Mouse (Mus musculus): ENCODE data around the gene Anxa11. TPM values are rescaled to one million over a fixed set of nuclear protein-coding genes. Genes with fewer than 3 reads are reported as not detected.
A peak's percentile ranks its signal among the peaks of the same experiment; 100 is the strongest.

Anxa11 gene
- polyA plus RNA-seq, 2 experiments, result 20.5 to 22.4 TPM

GRCm38 (mm10) chr14:25861771-25862530, 20.0 kb downstream of the Anxa11 start:
- Histone ChIP-seq H3K4me3 (replicated peaks; ENCODE audit: low read length) (no peak overlapping the region), H3K9ac (ENCODE audit: low read depth, low read length, severe bottlenecking) (no peak overlapping the region), H3K4me2 (replicated peaks; ENCODE audit: low read depth, low read length, severe bottlenecking) (no peak overlapping the region), H3K36me3 (ENCODE audit: control insufficient read depth, insufficient read depth, low read length) (no peaks in the 10 kb centered on the region), H3K9me3 (ENCODE audit: control insufficient read depth, low read length) (no peaks in the 10 kb centered on the region), H3K27me3 (ENCODE audit: control insufficient read depth, insufficient read depth, low read length) (no peaks in the 10 kb centered on the region), H3K4me1 (ENCODE audit: control insufficient read depth, insufficient read depth, low read length) (peaks cover 4% of the 10 kb centered on the region; the same call in 1 of the 2 replicates), H3K27ac (replicated peaks; ENCODE audit: low read depth, low read length) (no peak overlapping the region)
- DNase-seq (ENCODE audit: low spot score) (no peak), ATAC-seq (ENCODE audit: low FRiP score, low read depth) (no peak)
- TF ChIP-seq POLR2A (IDR thresholded peaks at IDR 0.05; ENCODE audit: borderline replicate concordance, extremely low read depth, insufficient read depth, insufficient read length), result no peak
- 88% methylated on average over 13 of the region's 13 CpGs for WGBS

GRCm38 (mm10) chr14:25863721-25864120, 21.8 kb downstream of the Anxa11 start:
- H3K36me3 ChIP-seq (ENCODE audit: control insufficient read depth, insufficient read depth, low read length), result no peaks in the 10 kb centered on the region
- H3K27me3 ChIP-seq (ENCODE audit: control insufficient read depth, insufficient read depth, low read length), result no peaks in the 10 kb centered on the region
- DNase-seq (ENCODE audit: low spot score), result no peak
- H3K4me2 ChIP-seq (replicated peaks; ENCODE audit: low read depth, low read length, severe bottlenecking), result no peak overlapping the region
- no peak overlapping the region for H3K27ac ChIP-seq (replicated peaks; ENCODE audit: low read depth, low read length)
- ATAC-seq (ENCODE audit: low FRiP score, low read depth), result no peak
- H3K9me3 ChIP-seq (ENCODE audit: control insufficient read depth, low read length), result no peaks in the 10 kb centered on the region
- H3K9ac ChIP-seq (ENCODE audit: low read depth, low read length, severe bottlenecking), result no peak overlapping the region
- peaks cover 4% of the 10 kb centered on the region; the same call in 1 of the 2 replicates for H3K4me1 ChIP-seq (ENCODE audit: control insufficient read depth, insufficient read depth, low read length)
- no peak overlapping the region for H3K4me3 ChIP-seq (replicated peaks; ENCODE audit: low read length)
- no peak for TF ChIP-seq POLR2A (IDR thresholded peaks at IDR 0.05; ENCODE audit: borderline replicate concordance, extremely low read depth, insufficient read depth, insufficient read length)
- 49% methylated on average over 2 of the region's 2 CpGs for WGBS

- no peak for DNase-seq (ENCODE audit: low spot score)
- no peak overlapping the region for H3K27ac ChIP-seq (replicated peaks; ENCODE audit: low read depth, low read length)
- H3K4me2 ChIP-seq (replicated peaks; ENCODE audit: low read depth, low read length, severe bottlenecking), result no peak overlapping the region
- no peaks in the 10 kb centered on the region for H3K27me3 ChIP-seq (ENCODE audit: control insufficient read depth, insufficient read depth, low read length)
- TF ChIP-seq POLR2A (IDR thresholded peaks at IDR 0.05; ENCODE audit: borderline replicate concordance, extremely low read depth, insufficient read depth, insufficient read length), result no peak
- ATAC-seq (ENCODE audit: low FRiP score, low read depth), result no peak
- H3K9ac ChIP-seq (ENCODE audit: low read depth, low read length, severe bottlenecking), result no peak overlapping the region
- WGBS, result 66% methylated on average over 5 of the region's 5 CpGs
- no peaks in the 10 kb centered on the region for H3K36me3 ChIP-seq (ENCODE audit: control insufficient read depth, insufficient read depth, low read length)
- H3K9me3 ChIP-seq (ENCODE audit: control insufficient read depth, low read length), result no peaks in the 10 kb centered on the region
- H3K4me3 ChIP-seq (replicated peaks; ENCODE audit: low read length), result no peak overlapping the region
- H3K4me1 ChIP-seq (ENCODE audit: control insufficient read depth, insufficient read depth, low read length), result peaks cover 13% of the 10 kb centered on the region
Observed at GRCm38 (mm10) chr14:25865251-25865650, 23.3 kb downstream of the Anxa11 start.

GRCm38 (mm10) chr14:25866384-25866783, 24.4 kb downstream of the Anxa11 start:
- DNase-seq (ENCODE audit: low spot score) (no peak), ATAC-seq (ENCODE audit: low FRiP score, low read depth) (peak; percentile 54; the same call in 1 of the 2 replicates)
- H3K4me3 ChIP-seq (replicated peaks; ENCODE audit: low read length), result no peak overlapping the region
- WGBS, result 83% methylated on average over 6 of the region's 6 CpGs
- H3K4me1 ChIP-seq (ENCODE audit: control insufficient read depth, insufficient read depth, low read length), result peaks cover 14% of the 10 kb centered on the region
- no peaks in the 10 kb centered on the region for H3K27me3 ChIP-seq (ENCODE audit: control insufficient read depth, insufficient read depth, low read length)
- no peak overlapping the region for H3K4me2 ChIP-seq (replicated peaks; ENCODE audit: low read depth, low read length, severe bottlenecking)
- no peak overlapping the region for H3K27ac ChIP-seq (replicated peaks; ENCODE audit: low read depth, low read length)
- H3K36me3 ChIP-seq (ENCODE audit: control insufficient read depth, insufficient read depth, low read length), result no peaks in the 10 kb centered on the region
- no peak overlapping the region for H3K9ac ChIP-seq (ENCODE audit: low read depth, low read length, severe bottlenecking)
- no peak for TF ChIP-seq POLR2A (IDR thresholded peaks at IDR 0.05; ENCODE audit: borderline replicate concordance, extremely low read depth, insufficient read depth, insufficient read length)
- no peaks in the 10 kb centered on the region for H3K9me3 ChIP-seq (ENCODE audit: control insufficient read depth, low read length)

GRCm38 (mm10) chr14:25866832-25867231, 24.9 kb downstream of the Anxa11 start:
- Histone ChIP-seq H3K27me3 (ENCODE audit: control insufficient read depth, insufficient read depth, low read length) (no peaks in the 10 kb centered on the region), H3K36me3 (ENCODE audit: control insufficient read depth, insufficient read depth, low read length) (no peaks in the 10 kb centered on the region), H3K27ac (replicated peaks; ENCODE audit: low read depth, low read length) (no peak overlapping the region), H3K4me2 (replicated peaks; ENCODE audit: low read depth, low read length, severe bottlenecking) (no peak overlapping the region), H3K9ac (ENCODE audit: low read depth, low read length, severe bottlenecking) (no peak overlapping the region), H3K4me1 (ENCODE audit: control insufficient read depth, insufficient read depth, low read length) (peaks cover 14% of the 10 kb centered on the region), H3K9me3 (ENCODE audit: control insufficient read depth, low read length) (no peaks in the 10 kb centered on the region), H3K4me3 (replicated peaks; ENCODE audit: low read length) (no peak overlapping the region)
- WGBS, result 67% methylated on average over 11 of the region's 11 CpGs
- ATAC-seq (ENCODE audit: low FRiP score, low read depth) (no peak), DNase-seq (ENCODE audit: low spot score) (no peak)
- no peak for TF ChIP-seq POLR2A (IDR thresholded peaks at IDR 0.05; ENCODE audit: borderline replicate concordance, extremely low read depth, insufficient read depth, insufficient read length)
